Mouse (Mus musculus): ENCODE measurements around the gene Raver2.

Gene Raver2

GRCm38 (mm10) chr4:101121002-101121401 is 52.2 kb downstream of the Raver2 start:
- no peak for DNase-seq

DNA sequence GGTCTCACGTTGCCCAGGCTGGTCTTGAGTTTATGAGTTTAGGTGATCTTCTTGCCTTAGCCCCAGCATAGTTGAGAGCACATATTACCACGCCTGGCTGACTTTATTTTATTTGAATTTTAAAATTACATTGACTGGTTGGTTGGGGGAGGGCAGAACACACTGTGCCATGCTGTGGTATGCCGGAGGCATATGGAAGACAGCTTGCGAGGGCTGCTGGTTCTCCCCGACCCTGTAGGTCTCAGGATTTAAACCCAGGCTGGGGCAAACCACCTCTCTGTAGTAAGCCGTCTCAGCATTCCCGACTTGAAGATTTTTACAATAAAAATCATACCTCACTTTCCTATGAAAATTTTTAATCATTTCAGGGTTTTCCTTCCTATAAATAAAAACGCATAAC is 66.2 kb downstream of the Raver2 start:
- DNase-seq: no peak

DNA sequence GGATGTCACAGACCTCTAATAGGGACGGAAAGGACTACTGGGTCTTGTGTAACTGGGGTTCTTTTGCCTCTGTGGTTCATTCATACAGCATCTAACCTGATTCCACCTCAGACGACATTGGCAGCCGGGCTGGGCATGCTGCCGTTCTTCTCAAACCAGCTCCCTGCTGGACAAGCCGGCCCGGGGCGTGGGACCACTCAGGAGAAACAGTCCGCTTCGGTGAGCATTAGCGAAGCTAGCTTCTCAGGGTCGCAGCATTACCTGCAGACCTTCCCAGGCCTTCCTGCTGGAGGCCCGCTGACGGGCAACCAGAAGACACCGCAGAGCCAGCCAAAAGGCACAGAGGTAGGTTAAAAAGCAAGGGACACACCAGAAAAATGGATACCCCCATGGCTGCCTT is 67.1 kb downstream of the Raver2 start:
- no peak for DNase-seq

DNA sequence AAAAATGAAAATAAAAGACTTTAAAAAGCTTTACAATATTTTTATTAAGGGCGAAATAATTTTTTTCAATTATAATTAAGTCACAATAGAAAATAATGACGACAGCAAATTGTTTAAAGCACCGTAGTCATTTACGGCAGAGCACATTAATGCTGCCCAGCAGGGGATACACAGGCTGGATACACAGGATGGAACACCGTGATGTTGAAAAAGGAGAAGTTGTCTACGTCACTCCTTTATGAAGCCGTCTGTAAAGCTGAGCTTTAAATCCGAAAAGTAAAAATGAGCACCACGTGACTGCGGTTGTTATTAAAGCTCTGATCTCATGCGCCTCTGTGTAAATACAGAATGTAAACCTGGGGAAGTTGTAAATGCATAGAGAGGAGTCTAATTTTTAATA is 69.2 kb downstream of the Raver2 start:
- DNase-seq: no peak

- DNase-seq: no peak
Observed at GRCm38 (mm10) chr4:101141768-101142167, 73.0 kb downstream of the Raver2 start.

GRCm38 (mm10) chr4:101143901-101144300 is 75.1 kb downstream of the Raver2 start:
- no peak for DNase-seq

- no peak for DNase-seq
Observed at GRCm38 (mm10) chr4:101144361-101144760, 75.6 kb downstream of the Raver2 start.

- DNase-seq: no peak
Observed at GRCm38 (mm10) chr4:101144790-101145189, 76.0 kb downstream of the Raver2 start.

DNA sequence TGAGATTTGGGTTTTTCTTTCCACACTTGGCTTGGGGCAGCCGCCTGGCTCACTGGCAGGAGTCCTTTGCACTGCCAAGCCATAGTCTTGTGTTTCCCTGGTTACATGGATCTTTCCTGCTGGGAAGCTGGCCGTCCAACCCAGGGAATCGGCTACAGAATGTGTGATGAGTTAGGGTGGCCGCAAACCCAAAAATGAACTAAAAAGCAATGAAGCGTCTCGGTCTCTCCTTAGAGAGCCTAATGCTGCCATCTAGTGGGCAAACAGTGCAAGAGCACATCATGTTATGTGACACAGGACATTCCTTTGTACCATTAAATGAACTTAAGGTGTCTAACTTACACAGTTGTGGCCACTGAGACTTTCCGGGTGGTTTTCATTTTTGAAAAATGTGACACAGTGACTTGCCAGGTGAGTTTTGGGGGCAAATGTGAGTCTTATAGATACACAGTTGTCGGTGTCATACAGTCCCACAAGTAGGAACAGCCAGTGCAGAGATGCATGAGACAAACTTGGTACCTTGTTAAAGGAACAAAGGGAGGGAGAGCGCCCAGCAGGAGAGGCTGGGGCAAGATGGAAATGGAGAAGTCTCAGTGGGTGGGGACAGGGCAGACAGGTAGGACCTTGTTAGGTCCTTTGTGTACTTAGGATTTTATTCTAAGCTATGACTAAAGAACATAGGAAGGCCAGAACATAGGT is 77.4 kb downstream of the Raver2 start:
- DNase-seq: peak; percentile 79 to 82

DNA sequence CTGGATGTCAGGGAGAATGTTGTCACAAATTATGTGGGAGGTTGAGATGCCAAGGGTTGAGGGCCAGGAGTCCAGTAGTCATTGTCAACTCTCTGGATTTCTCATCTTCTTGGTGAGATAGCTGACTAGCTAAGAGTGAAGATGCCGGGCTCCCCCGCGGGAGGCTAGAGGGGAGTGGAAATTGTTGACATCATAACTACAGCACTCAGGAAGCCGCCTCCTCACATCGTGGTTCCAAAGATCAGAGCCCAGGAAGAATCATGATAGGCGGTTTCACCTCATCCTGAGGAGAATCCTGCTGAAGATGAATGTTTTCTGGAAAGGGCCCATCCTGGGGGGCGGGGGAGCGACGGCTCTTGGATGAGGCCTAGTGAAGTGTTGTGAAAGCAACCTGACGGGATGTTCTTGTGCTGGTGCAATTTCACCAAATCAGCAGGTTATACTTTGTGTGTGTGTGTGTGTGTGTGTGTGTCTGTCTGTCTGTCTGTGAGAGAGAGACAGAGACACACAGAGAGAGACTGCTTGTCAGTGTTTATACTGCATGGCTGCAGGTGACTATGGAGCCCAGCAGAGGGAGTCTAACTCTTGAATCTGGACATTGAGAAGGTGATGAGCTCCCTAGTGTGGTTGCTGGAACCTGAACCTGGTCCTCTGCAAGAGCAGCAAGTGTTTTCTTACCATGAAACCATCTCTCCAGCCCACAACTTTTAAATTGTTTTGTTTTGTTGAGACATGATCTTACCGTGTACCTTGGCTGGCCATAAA is 78.3 kb downstream of the Raver2 start:
- DNase-seq: no peak

GRCm38 (mm10) chr4:101155541-101155940 is 86.8 kb downstream of the Raver2 start:
- DNase-seq: no peak

DNA sequence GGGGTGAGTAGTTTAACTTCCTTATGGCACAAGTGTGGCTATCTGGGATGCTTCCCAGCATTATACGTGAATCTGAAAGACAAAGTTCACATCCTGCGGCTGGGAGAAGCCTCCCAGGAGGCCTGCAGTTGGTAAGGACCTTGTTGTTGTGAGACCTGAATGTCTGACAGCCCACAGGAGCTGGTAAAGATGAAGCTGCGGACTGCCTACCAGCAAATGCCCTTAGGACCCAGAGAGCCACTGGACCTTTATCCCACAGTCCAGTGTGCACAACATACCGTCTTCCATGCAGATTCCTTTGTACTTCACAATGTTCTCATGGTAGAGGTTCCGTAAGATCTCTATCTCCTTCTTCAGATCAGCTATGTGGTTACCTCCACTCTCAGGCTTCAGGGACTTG is 88.7 kb downstream of the Raver2 start:
- DNase-seq: no peak

GRCm38 (mm10) chr4:101158282-101158681 is 89.5 kb downstream of the Raver2 start:
- DNase-seq: peak in 1 of 2 experiments; percentile 19

DNA sequence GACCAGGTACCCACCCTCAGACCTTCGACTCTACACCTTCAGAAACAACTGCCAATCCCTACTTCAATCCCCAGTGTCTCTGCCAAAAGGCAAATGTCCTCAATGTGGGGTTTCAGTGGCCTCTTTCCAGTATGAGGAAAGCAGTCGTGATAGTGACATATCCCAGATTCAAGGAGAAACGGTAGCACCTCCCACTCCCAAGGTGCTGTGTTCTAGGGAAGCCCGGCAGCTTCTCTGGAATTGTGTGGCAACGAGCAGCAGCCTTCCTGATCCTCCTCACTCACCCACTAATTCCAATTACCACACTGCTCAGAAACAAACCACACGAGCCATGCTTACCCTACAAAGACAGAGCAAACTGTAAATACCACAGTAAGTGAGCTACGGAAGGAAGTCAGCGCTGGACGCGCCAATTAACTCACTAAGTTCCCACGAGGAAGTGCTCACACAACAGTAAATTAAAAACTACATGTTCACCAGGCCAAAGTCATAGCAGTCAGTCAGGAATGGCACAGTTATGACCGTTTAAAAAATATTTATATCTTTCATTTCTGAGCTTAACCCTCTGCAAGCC is 90.5 kb downstream of the Raver2 start:
- no peak for DNase-seq

- DNase-seq: no peak
Observed at GRCm38 (mm10) chr4:101160821-101161220, 92.0 kb downstream of the Raver2 start.

GRCm38 (mm10) chr4:101164189-101164588 is 95.4 kb downstream of the Raver2 start:
- no peak for DNase-seq

- no peak for DNase-seq
Observed at GRCm38 (mm10) chr4:101164673-101165072, 95.9 kb downstream of the Raver2 start.

- DNase-seq: no peak
Observed at GRCm38 (mm10) chr4:101165776-101166175, 97.0 kb downstream of the Raver2 start.

DNA sequence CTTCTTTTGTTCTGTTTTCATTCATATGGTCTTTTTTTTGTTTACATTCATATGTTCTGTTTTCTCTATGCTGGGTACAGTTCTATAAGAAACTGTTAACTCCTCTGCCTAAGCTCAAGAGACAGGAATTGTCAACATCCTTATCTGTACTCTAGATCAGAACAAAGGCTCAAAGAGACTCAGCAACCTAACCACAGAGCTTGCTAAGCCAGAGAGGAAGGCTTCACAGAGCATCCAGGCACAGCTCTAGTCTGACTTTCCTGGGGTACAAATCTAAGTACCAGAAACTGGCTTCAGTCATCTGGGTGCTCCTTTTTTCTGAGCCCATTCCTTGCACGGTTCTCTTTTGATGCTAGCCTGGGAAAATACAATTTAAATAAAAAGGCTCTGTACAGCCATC is 99.0 kb downstream of the Raver2 start:
- no peak for DNase-seq

- DNase-seq: peak; percentile 56 to 68
Observed at GRCm38 (mm10) chr4:101168189-101168778, 99.5 kb downstream of the Raver2 start.

GRCm38 (mm10) chr4:101172738-101173137 is 104.0 kb downstream of the Raver2 start:
- no peak for DNase-seq

DNA sequence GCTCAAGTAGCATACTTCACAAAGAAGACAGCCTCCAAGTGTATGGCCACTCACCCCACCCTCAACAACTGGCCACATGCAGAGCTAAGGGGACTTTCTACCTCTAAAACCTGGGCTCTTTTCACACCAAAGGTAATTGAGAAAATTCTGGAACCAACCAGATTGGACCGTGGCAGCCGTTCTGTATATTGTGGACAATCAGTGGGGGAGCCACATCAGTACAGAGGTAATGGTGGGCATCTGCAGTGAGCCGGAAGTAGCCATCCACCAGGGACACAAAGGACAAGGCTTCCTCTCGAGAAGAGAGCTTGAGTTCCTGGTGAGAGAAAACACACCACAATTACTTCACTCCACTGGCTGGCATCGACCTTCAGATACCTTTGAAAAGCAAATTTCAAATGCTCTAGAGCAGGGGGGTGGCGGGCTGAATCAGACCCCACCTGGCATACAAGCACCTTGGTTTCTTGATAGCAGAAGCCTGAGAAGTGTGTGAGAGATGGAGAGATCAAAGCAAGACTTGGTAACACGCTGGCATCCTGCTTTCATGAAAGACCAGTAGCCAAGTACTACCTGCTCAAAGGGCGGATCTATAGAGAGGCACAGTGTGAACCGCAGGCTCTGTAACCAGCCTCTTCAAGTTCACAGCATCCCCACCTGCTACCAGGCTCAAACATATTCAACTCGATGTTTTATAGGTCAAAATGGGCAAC is 106.3 kb downstream of the Raver2 start:
- no peak for DNase-seq

DNA sequence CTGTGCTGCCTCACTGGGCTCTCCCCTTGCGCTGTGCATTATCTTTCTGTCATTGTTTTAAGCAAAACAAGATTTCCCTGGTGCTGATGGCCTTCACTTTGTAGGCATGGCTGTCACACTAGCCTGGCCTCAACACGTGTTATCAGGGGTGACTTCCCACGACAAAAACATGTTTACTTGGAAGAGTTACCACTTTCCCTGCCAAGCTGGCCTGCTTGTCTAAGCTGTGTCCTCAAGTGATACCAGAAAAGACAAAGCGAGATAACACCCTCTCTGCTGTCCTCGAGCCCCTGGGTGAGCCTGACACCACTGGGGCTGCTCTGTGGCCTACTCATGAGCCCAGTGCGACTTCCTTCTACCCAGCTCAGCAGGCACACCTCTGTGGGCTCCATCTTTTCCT is 107.3 kb downstream of the Raver2 start:
- DNase-seq: no peak
